Mouse (Mus musculus) heart, embryonic 14.5 days (tissue): Measurements from ENCODE around the gene Insyn1. TPM values are rescaled to one million over a fixed set of nuclear protein-coding genes. Genes with fewer than 3 reads are reported as not detected.

Experiments
- ATAC-seq: fragments of 200-750 bp; cut with Nextera tagmentation; 2 replicates; pipeline ENCODE4 v1.8.0; 2017; ENCODE audit warnings: low read depth, moderate TSS enrichment; ENCODE audit not compliant: insufficient number of reproducible peaks, insufficient read depth, low FRiP score
- H3K27ac ChIP-seq, 2 experiments: fragments of 200-500 bp in 1 of 2; fragments of 300-500 bp in 1 of 2; sonication (generic) in 1 of 2; replicated peaks in 1 of 2; 2 replicates each; pipeline ENCODE4 v1.5.1; 2012 to 2014; ENCODE audit warnings: low read depth in 2 of 2, low read length in 2 of 2, control low read depth in 1 of 2, mild to moderate bottlenecking in 1 of 2, mixed read lengths in 1 of 2; ENCODE audit not compliant: control insufficient read depth in 1 of 2, insufficient read depth in 1 of 2
- H3K27me3 ChIP-seq: fragments of 300-500 bp; sonication (generic); 2 replicates; pipeline ENCODE4 v1.6.1; 2014; ENCODE audit warnings: mild to moderate bottlenecking, low read length, control low read depth; ENCODE audit not compliant: control insufficient read depth, insufficient read depth
- H3K36me3 ChIP-seq: fragments of 300-500 bp; sonication (generic); 2 replicates; pipeline ENCODE4 v1.6.1; 2014; ENCODE audit warnings: mild to moderate bottlenecking, control low read depth, low read length, mixed read lengths; ENCODE audit not compliant: control insufficient read depth, insufficient read depth
- H3K4me1 ChIP-seq, 2 experiments: fragments of 200-500 bp in 1 of 2; fragments of 300-500 bp in 1 of 2; sonication (generic) in 1 of 2; 2 replicates each; pipeline ENCODE4 v1.6.1; 2012 to 2014; ENCODE audit warnings: low read length in 2 of 2, control low read depth in 1 of 2, mixed read lengths in 1 of 2; ENCODE audit not compliant: control insufficient read depth in 2 of 2, insufficient read depth in 2 of 2
- H3K4me2 ChIP-seq: fragments of 300-500 bp; sonication (generic); 2 replicates; pipeline ENCODE4 v1.6.1; 2014; ENCODE audit warnings: mild to moderate bottlenecking, low read length
- H3K4me3 ChIP-seq, 2 experiments: fragments of 200-500 bp in 1 of 2; fragments of 300-500 bp in 1 of 2; sonication (generic) in 1 of 2; 2 replicates each; pipeline ENCODE4 v1.5.1; 2012 to 2014; ENCODE audit warnings: low read length in 2 of 2, mild to moderate bottlenecking in 2 of 2, control low read depth in 1 of 2, low read depth in 1 of 2, moderate library complexity in 1 of 2; ENCODE audit not compliant: control insufficient read depth in 1 of 2, insufficient read depth in 1 of 2
- H3K9ac ChIP-seq: fragments of 300-500 bp; sonication (generic); 2 replicates; pipeline ENCODE4 v1.6.1; 2014; ENCODE audit warnings: mild to moderate bottlenecking, low read length
- H3K9me3 ChIP-seq: fragments of 300-500 bp; sonication (generic); 2 replicates; pipeline ENCODE4 v1.6.1; 2016; ENCODE audit warnings: low read length, control low read depth; ENCODE audit not compliant: control insufficient read depth
- WGBS: fragments of 180-500 bp; shearing (Covaris S2); extraction: QIAGEN DNeasy Blood & Tissue Kit; methylation state at CpG from one replicate; pipeline ENCODE4 v1.1.7; 2014; 5-methylcytosine and 5-hydroxymethylcytosine counted together
- polyA plus RNA-seq: library from polyadenylated mRNA; unstranded; fragments of >200 nt; fragmentation: Nextera tagmentation; extraction: Ambion mirVana; gene quantifications from 2 replicates; pipeline ENCODE4 v1.2.1, GENCODE M21; 2014

Insyn1 gene
- polyA plus RNA-seq, 1 experiment from 2014 or later, result 1.8 TPM

GRCm38 (mm10) chr9:58521883-58522423 lies 33.5 kb downstream of the Insyn1 start:
- no peak overlapping the region for H3K4me2 ChIP-seq
- no peaks in the 10 kb centered on the region for H3K9me3 ChIP-seq
- H3K4me3 ChIP-seq, result no peak overlapping the region
- peak overlapping the region in 1 of 2 experiments; percentile 77; a peak in 1 of 4 replicates for H3K27ac ChIP-seq
- no peaks in the 10 kb centered on the region for H3K27me3 ChIP-seq
- peaks cover 30% of the 10 kb centered on the region for H3K36me3 ChIP-seq
- H3K9ac ChIP-seq, result no peak overlapping the region
- WGBS, result 49% methylated on average over 4 of the region's 4 CpGs
- H3K4me1 ChIP-seq, result peaks cover 18 to 21% of the 10 kb centered on the region in 2 experiments
- no peak for ATAC-seq

- Histone ChIP-seq H3K4me2 (no peak overlapping the region), H3K36me3 (peaks cover 61% of the 10 kb centered on the region), H3K4me1 (peaks cover 18 to 21% of the 10 kb centered on the region in 2 experiments), H3K9me3 (no peaks in the 10 kb centered on the region), H3K4me3 (no peak overlapping the region), H3K27me3 (no peaks in the 10 kb centered on the region), H3K9ac (no peak overlapping the region), H3K27ac (no peak overlapping the region)
- WGBS, result 85% methylated on average over 4 of the region's 4 CpGs
- no peak for ATAC-seq
Measured at GRCm38 (mm10) chr9:58525108-58525507, 36.7 kb downstream of the Insyn1 start.

- Histone ChIP-seq H3K9me3 (no peaks in the 10 kb centered on the region), H3K4me2 (no peak overlapping the region), H3K4me3 (no peak overlapping the region), H3K27me3 (no peaks in the 10 kb centered on the region), H3K27ac (no peak overlapping the region), H3K36me3 (peaks cover 75% of the 10 kb centered on the region), H3K9ac (no peak overlapping the region), H3K4me1 (no peaks in the 10 kb centered on the region)
- no peak for ATAC-seq
- 77% methylated on average over 4 of the region's 4 CpGs for WGBS
Measured at GRCm38 (mm10) chr9:58527841-58528240, 39.4 kb downstream of the Insyn1 start.

- Histone ChIP-seq H3K9me3 (no peaks in the 10 kb centered on the region), H3K4me3 (no peak overlapping the region), H3K4me2 (no peak overlapping the region), H3K27me3 (no peaks in the 10 kb centered on the region), H3K9ac (no peak overlapping the region), H3K36me3 (peaks cover 77% of the 10 kb centered on the region), H3K4me1 (no peaks in the 10 kb centered on the region), H3K27ac (no peak overlapping the region)
- 93% methylated on average over 13 of the region's 13 CpGs for WGBS
- no peak for ATAC-seq
Measured at GRCm38 (mm10) chr9:58530407-58530806, 42.0 kb downstream of the Insyn1 start.

GRCm38 (mm10) chr9:58532236-58532635 lies 43.8 kb downstream of the Insyn1 start:
- Histone ChIP-seq H3K4me3 (no peak overlapping the region), H3K9ac (no peak overlapping the region), H3K27ac (no peak overlapping the region), H3K4me1 (no peaks in the 10 kb centered on the region), H3K4me2 (no peak overlapping the region), H3K9me3 (no peaks in the 10 kb centered on the region), H3K27me3 (no peaks in the 10 kb centered on the region), H3K36me3 (peaks cover 72% of the 10 kb centered on the region)
- ATAC-seq, result no peak
- WGBS, result 89% methylated on average over 4 of the region's 4 CpGs

- peaks cover 70% of the 10 kb centered on the region for H3K36me3 ChIP-seq
- 88% methylated on average over 6 of the region's 6 CpGs for WGBS
- no peak overlapping the region for H3K4me2 ChIP-seq
- H3K27me3 ChIP-seq, result no peaks in the 10 kb centered on the region
- no peak overlapping the region for H3K4me3 ChIP-seq
- ATAC-seq, result no peak
- H3K27ac ChIP-seq, result no peak overlapping the region
- no peaks in the 10 kb centered on the region for H3K4me1 ChIP-seq
- H3K9me3 ChIP-seq, result no peaks in the 10 kb centered on the region
- H3K9ac ChIP-seq, result no peak overlapping the region
Measured at GRCm38 (mm10) chr9:58533322-58533721, 44.9 kb downstream of the Insyn1 start.

- no peak for ATAC-seq
- no peaks in the 10 kb centered on the region for H3K27me3 ChIP-seq
- H3K36me3 ChIP-seq, result peaks cover 63% of the 10 kb centered on the region
- no peaks in the 10 kb centered on the region for H3K4me1 ChIP-seq
- no peak overlapping the region for H3K27ac ChIP-seq
- no peak overlapping the region for H3K4me2 ChIP-seq
- 27% methylated on average over 1 of the region's 1 CpGs for WGBS
- H3K9me3 ChIP-seq, result no peaks in the 10 kb centered on the region
- no peak overlapping the region for H3K9ac ChIP-seq
- no peak overlapping the region for H3K4me3 ChIP-seq
Measured at GRCm38 (mm10) chr9:58534766-58535165, 46.4 kb downstream of the Insyn1 start.

- Histone ChIP-seq H3K9ac (no peak overlapping the region), H3K27me3 (no peaks in the 10 kb centered on the region), H3K27ac (no peak overlapping the region), H3K36me3 (peaks cover 61% of the 10 kb centered on the region), H3K9me3 (no peaks in the 10 kb centered on the region), H3K4me3 (no peak overlapping the region), H3K4me1 (no peaks in the 10 kb centered on the region), H3K4me2 (no peak overlapping the region)
- no peak for ATAC-seq
- 79% methylated on average over 20 of the region's 20 CpGs for WGBS
Measured at GRCm38 (mm10) chr9:58535447-58536134, 47.2 kb downstream of the Insyn1 start.
